Mouse (Mus musculus) limb, embryonic 12.5 days (tissue): ENCODE data around the gene Irf4. TPM values are rescaled to one million over a fixed set of nuclear protein-coding genes. Genes with fewer than 3 reads are reported as not detected.

Source experiments
- ATAC-seq: fragments of 200-750 bp; cut with Nextera tagmentation; 2 replicates; pipeline ENCODE4 v1.8.0; 2017; ENCODE audit warnings: low read depth, moderate TSS enrichment; ENCODE audit not compliant: insufficient number of reproducible peaks, insufficient read depth, low FRiP score, low TSS enrichment
- H3K27ac ChIP-seq: fragments of 300-500 bp; sonication (generic); 2 replicates; pipeline ENCODE4 v1.5.1; 2016; ENCODE audit warnings: mild to moderate bottlenecking, moderate library complexity
- H3K27me3 ChIP-seq: fragments of 300-500 bp; sonication (generic); 2 replicates; pipeline ENCODE4 v1.6.1; 2016; ENCODE audit warnings: mild to moderate bottlenecking, moderate library complexity
- H3K36me3 ChIP-seq: fragments of 300-500 bp; sonication (generic); 2 replicates; pipeline ENCODE4 v1.6.1; 2016; ENCODE audit warnings: mild to moderate bottlenecking, moderate library complexity
- H3K4me1 ChIP-seq: fragments of 300-500 bp; sonication (generic); replicated peaks from 2 replicates; pipeline ENCODE4 v1.6.1; 2016
- H3K4me2 ChIP-seq: fragments of 300-500 bp; sonication (generic); 2 replicates; pipeline ENCODE4 v1.6.1; 2016; ENCODE audit warnings: mild to moderate bottlenecking, moderate library complexity
- H3K4me3 ChIP-seq: fragments of 300-500 bp; sonication (generic); replicated peaks from 2 replicates; pipeline ENCODE4 v1.5.1; 2016; ENCODE audit warnings: mild to moderate bottlenecking
- H3K9ac ChIP-seq: fragments of 300-500 bp; sonication (generic); replicated peaks from 2 replicates; pipeline ENCODE4 v1.6.1; 2016; ENCODE audit warnings: mild to moderate bottlenecking, moderate library complexity
- H3K9me3 ChIP-seq: fragments of 300-500 bp; sonication (generic); 2 replicates; pipeline ENCODE4 v1.6.1; 2016; ENCODE audit warnings: mild to moderate bottlenecking, moderate library complexity
- WGBS: fragments of 180-500 bp; shearing (Covaris S2); methylation state at CpG from one replicate; pipeline ENCODE4 v1.1.7; 2016; 5-methylcytosine and 5-hydroxymethylcytosine counted together
- polyA plus RNA-seq: library from polyadenylated mRNA; unstranded; fragments of >200 nt; fragmentation: Nextera tagmentation; extraction: Ambion mirVana; gene quantifications from 2 replicates; pipeline ENCODE4 v1.2.1, GENCODE M21; 2016

The Irf4 gene
- 0.14 TPM in 1 of 2 replicates, not detected in the other for polyA plus RNA-seq

DNA sequence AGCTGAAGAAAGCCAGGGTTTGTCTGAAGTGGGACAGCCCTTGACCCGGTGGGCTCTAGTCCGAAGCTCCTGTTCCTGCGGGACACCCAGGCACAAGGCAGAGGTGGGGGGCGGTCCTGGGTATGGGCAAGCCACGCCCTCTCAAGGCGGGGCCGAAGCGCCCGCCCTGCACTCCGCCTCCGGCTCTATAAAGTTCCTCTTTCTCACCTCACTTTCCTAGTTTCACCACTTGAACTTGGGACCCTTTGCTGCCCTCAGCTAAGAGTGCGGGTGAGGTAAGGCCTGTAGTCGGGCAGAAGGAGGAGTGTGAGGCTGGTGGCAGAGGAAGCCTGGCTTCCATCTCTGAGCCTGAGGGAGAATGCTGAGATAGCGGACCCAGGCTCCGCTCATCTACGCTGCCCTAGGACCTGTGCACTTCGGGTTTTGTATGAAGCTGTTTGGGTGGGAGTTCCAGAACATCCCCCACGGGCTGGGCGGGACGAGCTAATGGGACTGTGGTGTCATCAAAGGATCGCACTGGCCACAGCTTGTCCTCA lies at the start of gene Irf4:
Irf4 (plus strand) TSS at position 206 of the 536 bp plus-strand sequence.
- no peak within 1 kb of the TSS for H3K27ac ChIP-seq
- under 1% methylated on average over 21 of the region's 21 CpGs for WGBS
- peak; percentile 82 for ATAC-seq
- peaks cover 81% of the 10 kb centered on the region for H3K27me3 ChIP-seq
- H3K4me1 ChIP-seq = peaks cover 24% of the 10 kb centered on the region
- no peak within 1 kb of the TSS for H3K9ac ChIP-seq
- peak within 1 kb of the TSS; percentile 64 for H3K4me2 ChIP-seq
- no peaks in the 10 kb centered on the region for H3K9me3 ChIP-seq
- no peaks in the 10 kb centered on the region for H3K36me3 ChIP-seq
- peak within 1 kb of the TSS; percentile 38 for H3K4me3 ChIP-seq

DNA sequence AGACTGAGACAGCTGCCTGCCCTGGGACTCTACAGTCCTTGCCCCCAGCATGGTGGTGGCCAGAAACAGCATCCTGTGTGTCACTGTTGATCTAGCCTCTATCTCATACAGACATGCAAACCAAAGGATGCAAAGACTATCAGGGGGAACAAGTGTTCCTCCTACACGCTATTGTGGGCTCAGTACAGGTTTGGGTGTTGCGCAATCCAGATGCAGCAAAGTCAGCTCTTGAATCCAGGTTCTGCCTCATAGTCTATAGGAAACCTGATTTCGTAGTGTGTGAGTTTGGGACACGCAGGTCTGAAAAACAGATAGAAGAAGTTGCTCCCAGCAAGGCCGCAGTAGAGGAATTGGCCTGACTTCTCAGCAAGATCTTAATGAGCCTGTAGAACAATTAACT lies 46.3 kb upstream of the Irf4 start:
- no peak overlapping the region for H3K4me2 ChIP-seq
- H3K9me3 ChIP-seq = no peaks in the 10 kb centered on the region
- H3K27ac ChIP-seq = no peak overlapping the region
- H3K27me3 ChIP-seq = no peaks in the 10 kb centered on the region
- WGBS = 93% methylated on average over 5 of the region's 5 CpGs
- H3K4me1 ChIP-seq = no peaks in the 10 kb centered on the region; the same call in 1 of the 2 replicates
- no peak overlapping the region for H3K4me3 ChIP-seq
- ATAC-seq = no peak
- no peaks in the 10 kb centered on the region for H3K36me3 ChIP-seq
- no peak overlapping the region for H3K9ac ChIP-seq

DNA sequence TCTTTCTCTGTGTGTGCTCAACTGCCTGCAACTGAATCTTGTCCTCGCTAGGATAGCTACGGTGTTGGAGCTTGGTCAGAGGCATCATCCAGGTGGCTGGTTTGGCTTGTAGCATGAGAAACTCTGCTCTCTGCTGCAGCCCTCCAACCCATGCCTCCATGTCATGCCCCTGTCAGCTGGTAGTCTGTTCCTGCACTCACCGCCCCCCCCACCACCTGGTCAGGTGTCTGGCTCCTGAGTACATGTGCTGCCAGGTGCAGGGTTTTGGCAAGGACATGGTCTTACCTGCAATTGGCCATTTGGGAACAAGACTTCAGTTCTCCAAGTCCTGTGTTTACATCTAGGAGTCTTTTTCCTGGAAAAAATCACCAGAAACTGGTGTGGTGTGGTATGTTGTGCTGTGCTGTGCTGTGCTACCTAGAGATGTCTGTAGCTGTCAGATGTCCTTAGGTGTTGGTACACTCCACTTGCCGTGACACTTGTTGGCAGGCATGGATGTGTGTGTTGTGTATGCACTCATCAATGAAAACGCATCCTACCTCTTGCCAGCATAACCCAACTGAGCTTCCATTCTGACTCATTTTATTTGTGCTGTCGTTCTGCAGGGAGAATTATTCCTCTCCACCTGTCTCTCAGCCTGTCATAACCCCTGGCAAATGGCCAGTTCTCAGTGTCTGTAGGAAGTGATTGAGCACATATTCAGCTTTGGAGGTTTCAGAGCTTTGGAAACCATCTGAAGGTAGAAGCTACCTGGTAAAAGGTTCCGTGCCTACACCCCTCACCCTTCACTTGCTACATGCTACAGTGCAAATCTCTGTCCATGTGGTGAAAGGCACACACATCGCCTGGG lies 44.6 kb upstream of the Irf4 start:
- H3K4me2 ChIP-seq = no peak overlapping the region
- H3K9ac ChIP-seq = no peak overlapping the region
- no peak overlapping the region for H3K27ac ChIP-seq
- no peaks in the 10 kb centered on the region for H3K36me3 ChIP-seq
- no peaks in the 10 kb centered on the region; the same call in 1 of the 2 replicates for H3K4me1 ChIP-seq
- no peak overlapping the region for H3K4me3 ChIP-seq
- H3K27me3 ChIP-seq = no peaks in the 10 kb centered on the region
- 90% methylated on average over 8 of the region's 8 CpGs for whole genome bisulfite sequencing
- no peak for ATAC-seq
- no peaks in the 10 kb centered on the region for H3K9me3 ChIP-seq

DNA sequence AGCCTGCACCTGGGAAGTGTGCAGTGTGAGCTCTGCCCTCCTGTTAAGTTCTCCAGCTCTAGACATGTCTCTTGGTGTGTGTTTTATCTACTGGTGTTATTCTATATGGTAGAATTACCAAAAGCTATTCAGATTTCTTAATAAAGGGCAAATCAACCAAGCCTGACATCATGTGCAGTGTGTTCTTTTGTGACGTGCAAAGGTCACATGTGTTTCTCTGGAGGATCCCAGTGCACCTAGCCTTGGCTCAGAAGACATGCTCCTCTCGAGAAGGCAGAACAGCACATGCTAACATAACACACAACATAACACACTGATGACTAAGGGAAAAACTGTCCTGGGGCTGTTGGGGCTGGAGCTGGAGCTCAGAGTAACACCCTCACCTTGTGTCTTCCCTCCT lies 38.0 kb upstream of the Irf4 start:
- H3K4me3 ChIP-seq = no peak overlapping the region

DNA sequence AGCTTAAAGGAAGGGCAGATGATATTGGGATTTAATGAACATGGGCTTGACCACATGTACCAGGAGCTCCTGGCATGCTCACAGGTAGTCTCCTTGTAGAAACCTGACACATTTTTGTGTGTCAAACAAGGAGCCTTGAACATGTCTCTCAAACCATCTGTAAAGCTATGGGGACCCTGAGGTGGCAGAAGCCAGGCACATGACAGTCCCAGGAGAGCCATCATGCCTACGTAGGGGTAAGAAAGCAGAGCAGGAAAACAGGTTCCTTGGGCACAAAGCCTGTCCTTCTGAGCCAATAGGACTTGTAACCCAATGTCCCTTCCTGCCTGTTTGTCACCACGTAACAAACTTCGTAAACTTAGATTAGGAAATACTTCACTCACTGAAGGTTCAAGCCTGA lies 37.3 kb upstream of the Irf4 start:
- no peak overlapping the region for H3K27ac ChIP-seq
- H3K36me3 ChIP-seq = no peaks in the 10 kb centered on the region
- no peak for ATAC-seq
- no peaks in the 10 kb centered on the region for H3K4me1 ChIP-seq
- H3K9ac ChIP-seq = no peak overlapping the region
- H3K27me3 ChIP-seq = no peaks in the 10 kb centered on the region
- H3K4me2 ChIP-seq = no peak overlapping the region
- 90% methylated on average over 3 of the region's 3 CpGs for WGBS
- no peaks in the 10 kb centered on the region for H3K9me3 ChIP-seq
- no peak overlapping the region for H3K4me3 ChIP-seq

More for the DNA sequence above, 38.0 kb upstream of the Irf4 start:
- WGBS = 85% methylated on average over 2 of the region's 2 CpGs
- Histone ChIP-seq H3K9ac (no peak overlapping the region), H3K4me2 (no peak overlapping the region), H3K27me3 (no peaks in the 10 kb centered on the region), H3K4me1 (no peaks in the 10 kb centered on the region), H3K27ac (no peak overlapping the region), H3K9me3 (no peaks in the 10 kb centered on the region), H3K36me3 (no peaks in the 10 kb centered on the region)
- no peak for ATAC-seq

DNA sequence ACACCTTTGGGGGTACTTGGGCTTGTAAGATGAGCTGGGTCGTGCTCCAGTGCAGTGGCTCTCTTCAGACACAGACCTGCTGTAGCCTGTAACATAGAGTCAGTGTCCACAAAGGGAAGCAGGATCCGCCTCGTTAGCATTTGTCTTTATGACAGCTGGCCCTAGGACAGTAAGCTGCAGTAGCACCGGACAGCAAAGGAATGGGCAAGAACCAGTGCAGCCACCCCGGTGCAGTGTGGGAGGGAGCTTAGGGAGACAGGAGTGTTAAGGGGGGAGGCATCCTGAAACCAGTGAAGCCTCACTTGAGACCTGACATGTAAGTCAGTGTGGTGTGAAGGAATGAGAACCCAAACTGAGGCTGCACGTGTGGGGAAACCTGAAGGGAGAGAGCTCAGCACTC lies 36.7 kb upstream of the Irf4 start:
- Histone ChIP-seq H3K27ac (no peak overlapping the region), H3K4me2 (no peak overlapping the region), H3K4me3 (no peak overlapping the region), H3K9ac (no peak overlapping the region), H3K27me3 (no peaks in the 10 kb centered on the region), H3K4me1 (no peaks in the 10 kb centered on the region), H3K36me3 (no peaks in the 10 kb centered on the region), H3K9me3 (no peaks in the 10 kb centered on the region)
- WGBS = 79% methylated on average over 6 of the region's 6 CpGs
- no peak for ATAC-seq

DNA sequence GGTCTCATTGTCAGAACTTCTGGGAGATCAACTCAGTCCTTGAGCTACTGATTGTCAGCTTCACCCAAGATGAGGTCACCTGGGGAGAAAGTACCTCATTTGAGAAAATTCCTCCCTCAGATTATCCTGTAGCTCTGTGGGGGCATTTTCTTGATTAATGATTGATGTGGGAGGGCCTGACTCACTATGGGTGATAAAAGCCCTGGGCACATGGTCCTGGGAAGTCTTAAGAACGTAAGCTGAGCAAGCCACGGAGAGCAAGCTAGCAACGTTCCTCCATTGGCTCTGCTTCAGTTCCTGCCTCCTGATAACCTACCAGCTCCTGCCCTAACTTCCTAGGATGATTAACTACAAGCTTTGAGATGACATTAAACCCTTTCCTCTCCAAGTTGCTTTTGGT lies 35.4 kb upstream of the Irf4 start:
- WGBS = 83% methylated on average over 3 of the region's 3 CpGs
- ATAC-seq = no peak
- no peaks in the 10 kb centered on the region for H3K36me3 ChIP-seq
- H3K4me2 ChIP-seq = no peak overlapping the region
- no peaks in the 10 kb centered on the region for H3K4me1 ChIP-seq
- H3K27me3 ChIP-seq = no peaks in the 10 kb centered on the region
- H3K27ac ChIP-seq = no peak overlapping the region
- H3K9ac ChIP-seq = no peak overlapping the region
- H3K9me3 ChIP-seq = no peaks in the 10 kb centered on the region
- no peak overlapping the region for H3K4me3 ChIP-seq

DNA sequence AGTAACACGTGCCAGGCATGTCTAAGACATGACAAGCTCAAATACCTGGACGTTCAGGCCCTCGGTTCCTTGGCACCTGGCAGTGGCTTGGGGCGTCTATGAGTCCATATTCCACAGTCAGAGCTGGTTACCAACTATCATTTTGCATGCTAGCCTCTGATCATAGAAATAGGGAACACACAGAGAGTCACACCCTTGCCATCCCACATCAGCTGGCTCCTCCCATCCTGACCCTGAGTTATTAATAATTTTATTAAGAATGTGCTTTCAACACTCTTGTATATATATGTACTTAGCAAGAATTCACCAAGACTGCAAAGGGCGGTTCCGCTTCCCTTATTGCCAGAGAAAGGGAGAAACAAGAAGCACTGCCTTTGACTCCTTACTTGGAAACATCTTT lies 34.5 kb upstream of the Irf4 start:
- H3K36me3 ChIP-seq = no peaks in the 10 kb centered on the region
- H3K9me3 ChIP-seq = no peaks in the 10 kb centered on the region
- H3K9ac ChIP-seq = no peak overlapping the region
- no peak for ATAC-seq
- peaks cover 1% of the 10 kb centered on the region; the same call in 1 of the 2 replicates for H3K4me1 ChIP-seq
- H3K4me2 ChIP-seq = no peak overlapping the region
- H3K27me3 ChIP-seq = no peaks in the 10 kb centered on the region
- no peak overlapping the region for H3K27ac ChIP-seq
- WGBS = 84% methylated on average over 6 of the region's 6 CpGs
- H3K4me3 ChIP-seq = no peak overlapping the region

DNA sequence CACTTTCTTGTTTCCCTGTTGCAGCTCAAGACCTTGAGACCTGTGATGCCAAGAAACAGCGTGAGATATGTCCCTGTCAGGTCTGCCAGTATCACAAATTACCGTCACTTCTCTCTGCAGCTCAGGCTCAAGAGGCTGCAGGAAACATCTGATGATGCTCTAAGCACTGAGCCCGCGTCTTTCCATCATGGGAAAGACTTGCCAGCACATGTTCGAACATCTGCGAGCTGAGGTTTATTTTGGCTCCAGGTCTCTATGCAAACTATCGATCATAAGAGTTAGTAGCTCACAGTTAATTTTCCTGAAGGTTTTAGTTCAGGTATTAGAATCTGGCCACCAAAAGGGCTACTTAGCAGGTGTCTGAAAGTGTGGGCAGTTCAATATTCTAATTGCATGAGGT lies 34.0 kb upstream of the Irf4 start:
- peaks cover 3% of the 10 kb centered on the region; the same call in 1 of the 2 replicates for H3K4me1 ChIP-seq
- no peak for ATAC-seq
- no peak overlapping the region for H3K4me2 ChIP-seq
- no peaks in the 10 kb centered on the region for H3K27me3 ChIP-seq
- no peak overlapping the region for H3K27ac ChIP-seq
- H3K4me3 ChIP-seq = no peak overlapping the region
- no peaks in the 10 kb centered on the region for H3K36me3 ChIP-seq
- H3K9ac ChIP-seq = no peak overlapping the region
- no peaks in the 10 kb centered on the region for H3K9me3 ChIP-seq
- WGBS = 85% methylated on average over 7 of the region's 7 CpGs

DNA sequence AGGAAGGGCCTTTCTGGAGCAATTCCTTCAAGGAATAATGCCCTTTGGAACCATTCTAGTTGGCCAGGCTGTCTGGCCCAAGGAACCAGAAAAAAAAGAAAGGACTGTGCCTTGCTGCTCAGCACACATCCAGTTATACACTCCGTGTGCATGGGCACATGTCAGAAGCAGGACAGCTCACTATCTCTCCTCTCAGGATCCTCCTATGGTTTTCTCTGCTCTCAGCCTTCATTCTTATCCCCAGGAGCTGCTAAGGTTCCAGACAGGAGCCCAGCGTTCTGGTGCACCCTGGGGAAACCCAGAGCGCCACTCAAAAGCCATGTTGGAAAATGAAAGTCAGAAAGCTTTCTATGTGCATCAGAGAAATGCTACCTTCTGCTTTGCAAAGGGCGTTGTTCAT lies 33.5 kb upstream of the Irf4 start:
- ATAC-seq = no peak
- H3K27ac ChIP-seq = no peak overlapping the region
- H3K9ac ChIP-seq = no peak overlapping the region
- 87% methylated on average over 4 of the region's 4 CpGs for WGBS
- peaks cover 3% of the 10 kb centered on the region; the same call in 1 of the 2 replicates for H3K4me1 ChIP-seq
- H3K4me3 ChIP-seq = no peak overlapping the region
- H3K36me3 ChIP-seq = no peaks in the 10 kb centered on the region
- no peaks in the 10 kb centered on the region for H3K9me3 ChIP-seq
- H3K4me2 ChIP-seq = no peak overlapping the region
- H3K27me3 ChIP-seq = no peaks in the 10 kb centered on the region

DNA sequence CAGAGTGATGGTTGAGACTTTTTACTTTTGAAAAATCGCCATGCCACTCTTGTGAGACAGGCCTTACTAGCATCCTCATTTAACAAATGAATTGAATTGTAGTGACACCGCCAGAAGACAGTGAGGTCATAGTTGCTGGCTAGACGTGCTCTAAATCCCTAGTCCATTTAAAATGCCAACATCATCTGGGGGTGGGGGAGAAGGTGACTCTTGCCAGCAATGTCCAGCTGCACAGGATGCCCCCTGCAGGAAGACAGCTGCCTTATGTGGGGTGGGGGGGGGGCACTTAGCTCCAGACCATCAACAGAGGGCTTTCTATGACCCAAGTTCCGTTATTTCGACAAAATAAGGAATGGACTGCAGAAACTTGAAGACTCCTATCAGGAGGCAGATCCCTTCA lies 32.4 kb upstream of the Irf4 start:
- no peaks in the 10 kb centered on the region for H3K36me3 ChIP-seq
- H3K4me2 ChIP-seq = no peak overlapping the region
- 74% methylated on average over 5 of the region's 5 CpGs for WGBS
- no peaks in the 10 kb centered on the region for H3K27me3 ChIP-seq
- peaks cover 3% of the 10 kb centered on the region; the same call in 1 of the 2 replicates for H3K4me1 ChIP-seq
- no peak overlapping the region for H3K27ac ChIP-seq
- H3K9ac ChIP-seq = no peak overlapping the region
- H3K4me3 ChIP-seq = no peak overlapping the region
- no peaks in the 10 kb centered on the region for H3K9me3 ChIP-seq
- ATAC-seq = no peak
